Mouse (Mus musculus): ENCODE data around the gene Lamb3.

- no peak for TF ChIP-seq GATA1 (IDR thresholded peaks at IDR 0.05; ENCODE audit: low read length)
- TF ChIP-seq TAL1 (IDR thresholded peaks at IDR 0.05; ENCODE audit: low read length) = no peak
Observed at GRCm38 (mm10) chr1:193392266-193392665, 184.8 kb downstream of the Lamb3 start.

Measured in erythroblast, embryonic 14.5 days (primary cell).